Mouse (Mus musculus): ENCODE measurements around the gene Opa1. TPM values are rescaled to one million over a fixed set of nuclear protein-coding genes. Genes with fewer than 3 reads are reported as not detected.
A peak's percentile ranks its signal among the peaks of the same experiment; 100 is the strongest.

The Opa1 gene
- polyA plus RNA-seq, 1 experiment from 2014 or later, result 38.0 TPM

DNA sequence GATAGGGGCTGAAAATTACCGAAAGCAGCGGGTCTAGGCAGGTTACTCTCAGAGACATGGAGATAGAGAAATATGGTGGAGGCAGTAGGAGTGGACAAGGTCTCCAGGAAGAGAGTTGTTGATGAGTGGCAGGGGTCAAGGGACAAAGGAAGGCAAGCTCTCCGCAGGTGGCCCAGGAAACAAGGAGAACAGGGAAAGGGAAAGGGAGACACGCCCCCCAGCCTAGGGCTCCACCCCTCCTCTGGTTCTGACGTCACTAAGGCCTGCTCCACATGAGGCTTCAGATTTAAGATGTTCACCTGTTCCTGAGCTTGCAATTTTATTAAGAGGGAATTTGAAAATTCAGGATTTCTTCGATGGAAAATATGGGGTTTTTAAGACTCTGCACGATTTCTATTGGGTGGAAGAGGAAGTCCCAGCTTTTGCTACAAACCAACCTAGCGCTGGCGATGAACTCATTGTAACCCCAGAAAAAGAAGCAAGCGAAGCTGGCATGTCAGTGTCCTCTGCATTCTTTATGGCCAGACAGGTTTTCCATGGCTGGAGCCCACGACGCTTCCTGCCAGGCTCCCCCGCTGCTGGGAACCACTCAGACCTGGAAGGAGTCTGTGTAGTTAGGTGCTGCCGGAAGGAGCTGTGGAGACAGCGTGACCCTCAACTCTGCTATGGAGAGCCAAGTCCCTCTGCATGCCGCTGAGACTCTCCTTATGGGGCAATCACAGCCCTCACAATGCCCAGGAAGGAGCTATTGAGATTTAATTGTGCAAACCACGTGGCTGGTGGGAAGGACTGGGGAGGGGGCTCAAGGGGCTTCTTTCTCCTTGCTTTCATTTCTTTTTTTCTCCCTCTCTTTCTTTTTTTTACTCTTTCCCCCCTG is 103.7 kb downstream of the Opa1 start:
- Histone ChIP-seq H3K27ac (no peak overlapping the region), H3K9me3 (no peaks in the 10 kb centered on the region), H3K36me3 (no peaks in the 10 kb centered on the region), H3K4me2 (replicated peaks) (no peak overlapping the region), H3K27me3 (replicated peaks) (no peaks in the 10 kb centered on the region), H3K4me3 (replicated peaks) (no peak overlapping the region), H3K9ac (no peak overlapping the region), H3K4me1 (replicated peaks) (peaks cover 3% of the 10 kb centered on the region; the same call in 1 of the 2 replicates)
- WGBS, result 39% methylated on average over 17 of the region's 17 CpGs
- peak; percentile 63 for ATAC-seq

DNA sequence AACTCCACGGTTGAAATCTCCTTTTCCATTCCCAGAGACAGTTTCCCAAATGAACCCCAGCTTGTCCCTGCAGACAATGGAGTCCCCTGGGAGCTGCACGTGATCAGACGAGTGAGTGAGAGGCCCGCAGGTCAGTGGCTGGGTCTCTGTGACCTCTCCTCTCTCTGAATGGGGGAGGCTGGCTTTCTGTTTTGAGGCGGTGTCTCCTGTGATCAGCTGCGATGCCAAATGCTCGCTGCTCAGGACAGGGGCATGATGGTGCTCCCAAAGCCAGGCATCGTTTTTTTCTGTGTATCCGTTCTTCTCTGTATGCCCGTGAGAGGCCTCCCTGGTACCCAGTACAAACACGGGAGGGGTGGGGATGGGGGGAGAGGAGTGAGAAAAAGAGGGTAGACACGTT is 104.4 kb downstream of the Opa1 start:
- Histone ChIP-seq H3K4me3 (replicated peaks) (no peak overlapping the region), H3K27ac (no peak overlapping the region), H3K27me3 (replicated peaks) (no peaks in the 10 kb centered on the region), H3K9ac (no peak overlapping the region), H3K4me2 (replicated peaks) (0 out of 2 replicates have a peak overlapping the region, but pooled peaks have one; percentile 12), H3K36me3 (no peaks in the 10 kb centered on the region), H3K9me3 (no peaks in the 10 kb centered on the region), H3K4me1 (replicated peaks) (peaks cover 3% of the 10 kb centered on the region; the same call in 1 of the 2 replicates)
- WGBS, result 18% methylated on average over 12 of the region's 12 CpGs
- peak; percentile 55; the same call in 1 of the 2 replicates for ATAC-seq

DNA sequence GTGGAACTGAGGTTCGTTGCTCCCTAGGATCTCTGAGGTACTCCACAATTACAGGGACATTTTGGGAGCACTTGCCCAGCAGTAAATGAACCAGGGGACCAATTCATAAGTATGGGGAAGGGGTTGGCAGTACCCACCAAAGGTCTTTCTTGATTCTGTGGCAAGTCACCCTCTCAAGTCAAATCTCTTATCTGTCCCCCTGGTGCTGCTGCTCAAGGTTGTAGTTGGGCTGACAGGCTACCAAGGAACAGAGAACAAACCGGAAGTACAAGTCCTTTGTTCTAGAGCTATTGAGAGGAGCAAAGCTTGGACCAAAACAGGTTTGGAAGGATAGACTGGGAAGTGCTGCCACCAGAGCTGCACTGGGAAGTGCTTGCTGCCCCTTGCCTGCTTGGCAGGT is 105.0 kb downstream of the Opa1 start:
- Histone ChIP-seq H3K9ac (no peak overlapping the region), H3K27me3 (replicated peaks) (no peaks in the 10 kb centered on the region), H3K4me1 (replicated peaks) (peaks cover 3% of the 10 kb centered on the region; the same call in 1 of the 2 replicates), H3K4me3 (replicated peaks) (no peak overlapping the region), H3K27ac (no peak overlapping the region), H3K9me3 (no peaks in the 10 kb centered on the region), H3K36me3 (no peaks in the 10 kb centered on the region), H3K4me2 (replicated peaks) (no peak overlapping the region)
- no peak for ATAC-seq
- 61% methylated on average over 2 of the region's 2 CpGs for WGBS

- Histone ChIP-seq H3K4me2 (replicated peaks) (no peak overlapping the region), H3K9ac (no peak overlapping the region), H3K27me3 (replicated peaks) (no peaks in the 10 kb centered on the region), H3K4me1 (replicated peaks) (peaks cover 3% of the 10 kb centered on the region; the same call in 1 of the 2 replicates), H3K27ac (no peak overlapping the region), H3K4me3 (replicated peaks) (no peak overlapping the region), H3K36me3 (no peaks in the 10 kb centered on the region), H3K9me3 (no peaks in the 10 kb centered on the region)
- WGBS, result 90% methylated on average over 2 of the region's 2 CpGs
- no peak for ATAC-seq
Observed at GRCm38 (mm10) chr16:29684641-29685040, 105.5 kb downstream of the Opa1 start.

- H3K27ac ChIP-seq, result no peak overlapping the region
- WGBS, result 72% methylated on average over 6 of the region's 6 CpGs
Observed at GRCm38 (mm10) chr16:29686141-29686540, 107.0 kb downstream of the Opa1 start.

GRCm38 (mm10) chr16:29687987-29688885 is 109.1 kb downstream of the Opa1 start:
- no peak; the same call in 1 of the 2 replicates for ATAC-seq

More at GRCm38 (mm10) chr16:29686141-29686540, 107.0 kb downstream of the Opa1 start:
- no peak for ATAC-seq
- Histone ChIP-seq H3K4me1 (replicated peaks) (peaks cover 3% of the 10 kb centered on the region; the same call in 1 of the 2 replicates), H3K4me2 (replicated peaks) (no peak overlapping the region), H3K4me3 (replicated peaks) (no peak overlapping the region), H3K9ac (no peak overlapping the region), H3K36me3 (no peaks in the 10 kb centered on the region), H3K27me3 (replicated peaks) (no peaks in the 10 kb centered on the region), H3K9me3 (no peaks in the 10 kb centered on the region)

GRCm38 (mm10) chr16:29689187-29689819 is 110.2 kb downstream of the Opa1 start:
- Histone ChIP-seq H3K27ac (no peak overlapping the region), H3K4me3 (replicated peaks) (no peak overlapping the region), H3K9me3 (no peaks in the 10 kb centered on the region), H3K9ac (no peak overlapping the region), H3K4me2 (replicated peaks) (no peak overlapping the region), H3K36me3 (no peaks in the 10 kb centered on the region), H3K4me1 (replicated peaks) (peaks cover 6% of the 10 kb centered on the region; the same call in 1 of the 2 replicates), H3K27me3 (replicated peaks) (no peaks in the 10 kb centered on the region)
- 49% methylated on average over 11 of the region's 11 CpGs for WGBS
- no peak for ATAC-seq

More at GRCm38 (mm10) chr16:29687987-29688885, 109.1 kb downstream of the Opa1 start:
- no peak overlapping the region for H3K9ac ChIP-seq
- WGBS, result 67% methylated on average over 17 of the region's 17 CpGs
- H3K27ac ChIP-seq, result no peak overlapping the region
- H3K4me2 ChIP-seq (replicated peaks), result no peak overlapping the region
- H3K36me3 ChIP-seq, result no peaks in the 10 kb centered on the region
- no peak overlapping the region for H3K4me3 ChIP-seq (replicated peaks)
- H3K27me3 ChIP-seq (replicated peaks), result no peaks in the 10 kb centered on the region
- H3K4me1 ChIP-seq (replicated peaks), result no peaks in the 10 kb centered on the region
- no peaks in the 10 kb centered on the region for H3K9me3 ChIP-seq

DNA sequence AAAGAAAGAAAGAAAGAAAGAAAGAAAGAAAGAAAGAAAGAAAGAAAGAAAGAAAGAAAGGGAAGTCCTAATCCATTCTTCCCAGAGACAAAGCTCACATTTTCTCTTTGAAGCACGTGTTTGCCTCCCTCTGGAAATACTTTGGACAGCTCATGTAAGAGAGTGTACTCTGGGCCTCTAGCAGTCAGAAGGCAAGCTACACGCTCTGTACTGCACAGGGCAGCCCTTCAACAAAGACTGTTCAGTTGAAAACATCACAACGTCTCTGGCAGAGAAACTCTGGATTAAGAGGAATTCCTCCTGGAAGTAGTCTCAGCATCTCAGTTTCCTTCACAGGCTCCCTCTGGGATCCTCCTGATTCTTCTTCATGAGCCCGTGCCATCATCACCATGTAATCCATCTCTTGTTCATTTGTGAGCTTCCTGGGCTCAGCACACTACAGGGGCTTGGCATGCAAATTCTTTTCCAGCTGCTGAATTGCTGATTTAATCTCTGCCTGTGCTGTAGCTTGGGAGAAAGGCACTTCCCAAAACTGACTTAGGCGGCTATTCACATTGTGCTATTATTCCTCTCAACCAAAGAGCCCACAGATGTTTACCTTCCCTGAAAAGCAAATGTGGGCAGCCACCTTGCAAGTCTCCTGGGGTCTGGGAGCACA is 114.0 kb downstream of the Opa1 start:
- H3K4me1 ChIP-seq (replicated peaks), result peaks cover 9% of the 10 kb centered on the region; the same call in 1 of the 2 replicates
- H3K4me2 ChIP-seq (replicated peaks), result no peak overlapping the region
- H3K9me3 ChIP-seq, result no peaks in the 10 kb centered on the region
- WGBS, result 30% methylated on average over 5 of the region's 5 CpGs
- H3K27ac ChIP-seq, result no peak overlapping the region
- no peak for ATAC-seq
- no peak overlapping the region for H3K9ac ChIP-seq
- no peaks in the 10 kb centered on the region for H3K27me3 ChIP-seq (replicated peaks)
- no peaks in the 10 kb centered on the region for H3K36me3 ChIP-seq
- H3K4me3 ChIP-seq (replicated peaks), result no peak overlapping the region

DNA sequence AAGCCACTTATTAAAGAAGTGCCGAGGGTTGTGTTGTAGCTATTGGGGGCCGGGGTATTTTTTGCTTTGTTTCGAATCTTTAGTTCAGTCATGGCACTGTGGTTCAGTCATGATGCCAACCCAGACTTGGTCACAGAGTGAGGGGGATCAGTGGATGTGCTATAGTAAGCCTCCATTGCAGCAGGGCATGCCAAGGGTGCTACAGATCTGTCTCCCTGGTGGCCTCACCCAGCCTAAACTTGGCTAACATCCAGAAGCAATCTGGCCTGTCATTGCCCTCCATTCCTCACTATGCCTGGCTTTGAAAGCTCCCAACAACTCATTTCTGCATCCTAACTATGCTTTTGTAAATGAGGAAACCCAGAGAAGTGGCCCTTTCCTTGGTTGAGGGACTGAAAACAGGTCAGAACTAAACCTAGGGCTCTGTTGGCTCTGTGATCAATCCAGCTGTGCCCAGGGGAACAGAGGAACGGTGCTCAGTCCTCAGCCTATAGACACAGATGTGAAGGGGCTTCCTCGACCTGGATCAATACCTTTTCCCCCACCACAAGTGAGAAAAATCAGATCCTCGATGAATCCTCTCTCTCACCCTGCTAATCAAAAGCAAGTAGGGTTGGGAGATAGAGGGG is 114.8 kb downstream of the Opa1 start:
- ATAC-seq, result no peak
- 64% methylated on average over 6 of the region's 6 CpGs for WGBS

GRCm38 (mm10) chr16:29694420-29694959 is 115.4 kb downstream of the Opa1 start:
- no peak for ATAC-seq
- no peak overlapping the region for H3K4me2 ChIP-seq (replicated peaks)
- H3K4me3 ChIP-seq (replicated peaks), result no peak overlapping the region
- no peaks in the 10 kb centered on the region for H3K36me3 ChIP-seq
- 71% methylated on average over 9 of the region's 9 CpGs for WGBS
- no peak overlapping the region for H3K27ac ChIP-seq
- H3K27me3 ChIP-seq (replicated peaks), result no peaks in the 10 kb centered on the region
- H3K9me3 ChIP-seq, result no peaks in the 10 kb centered on the region
- H3K9ac ChIP-seq, result no peak overlapping the region
- H3K4me1 ChIP-seq (replicated peaks), result peaks cover 9% of the 10 kb centered on the region; the same call in 1 of the 2 replicates

More for the DNA sequence above, 114.8 kb downstream of the Opa1 start:
- Histone ChIP-seq H3K27ac (no peak overlapping the region), H3K9me3 (no peaks in the 10 kb centered on the region), H3K9ac (no peak overlapping the region), H3K4me1 (replicated peaks) (peaks cover 9% of the 10 kb centered on the region; the same call in 1 of the 2 replicates), H3K4me2 (replicated peaks) (no peak overlapping the region), H3K27me3 (replicated peaks) (no peaks in the 10 kb centered on the region), H3K4me3 (replicated peaks) (no peak overlapping the region), H3K36me3 (no peaks in the 10 kb centered on the region)
